Mouse (Mus musculus): ENCODE measurements at regions not wholly inside any gene's neighbourhood (a gene's known extent, or its start where the extent isn't known, plus 50 kb on each side); places are given as distances from the start of the nearest gene placed in this dataset.
"Not testable (repeated sequence)": the region's sequence is repeated elsewhere in the genome, so short reads cannot be mapped to it uniquely, and the experiment has no call there.

DNA sequence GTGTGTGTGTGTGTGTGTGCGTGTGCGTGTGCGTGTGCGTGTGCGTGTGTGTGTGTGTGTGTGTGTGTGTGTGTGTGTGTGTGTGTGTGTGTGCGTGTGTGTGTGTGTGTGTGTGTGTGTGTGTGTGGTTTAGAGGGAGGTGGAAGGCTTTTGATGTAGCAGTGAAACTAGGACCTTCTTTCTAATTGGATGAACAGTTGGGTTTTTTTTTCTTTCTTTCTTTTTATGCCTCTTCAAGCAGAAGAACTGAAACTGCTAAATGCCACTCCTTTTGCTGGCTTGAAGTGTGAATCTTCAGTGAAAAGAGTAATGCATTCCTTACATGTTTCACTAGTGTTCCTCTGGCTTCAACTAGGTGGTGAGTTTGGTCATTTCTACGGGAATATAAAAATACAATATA, 828.8 kb upstream of the Olfr1507 start:
- H3K27ac ChIP-seq (ENCODE audit: insufficient read depth, low read depth, low read length); H3K4me3 ChIP-seq (ENCODE audit: insufficient read depth, low read depth, low read length); H3K4me1 ChIP-seq (ENCODE audit: control insufficient read depth, insufficient read depth, low read length): not testable (repeated sequence)
- WGBS: no CpG with 5 or more reads among the region's 7 CpGs

DNA sequence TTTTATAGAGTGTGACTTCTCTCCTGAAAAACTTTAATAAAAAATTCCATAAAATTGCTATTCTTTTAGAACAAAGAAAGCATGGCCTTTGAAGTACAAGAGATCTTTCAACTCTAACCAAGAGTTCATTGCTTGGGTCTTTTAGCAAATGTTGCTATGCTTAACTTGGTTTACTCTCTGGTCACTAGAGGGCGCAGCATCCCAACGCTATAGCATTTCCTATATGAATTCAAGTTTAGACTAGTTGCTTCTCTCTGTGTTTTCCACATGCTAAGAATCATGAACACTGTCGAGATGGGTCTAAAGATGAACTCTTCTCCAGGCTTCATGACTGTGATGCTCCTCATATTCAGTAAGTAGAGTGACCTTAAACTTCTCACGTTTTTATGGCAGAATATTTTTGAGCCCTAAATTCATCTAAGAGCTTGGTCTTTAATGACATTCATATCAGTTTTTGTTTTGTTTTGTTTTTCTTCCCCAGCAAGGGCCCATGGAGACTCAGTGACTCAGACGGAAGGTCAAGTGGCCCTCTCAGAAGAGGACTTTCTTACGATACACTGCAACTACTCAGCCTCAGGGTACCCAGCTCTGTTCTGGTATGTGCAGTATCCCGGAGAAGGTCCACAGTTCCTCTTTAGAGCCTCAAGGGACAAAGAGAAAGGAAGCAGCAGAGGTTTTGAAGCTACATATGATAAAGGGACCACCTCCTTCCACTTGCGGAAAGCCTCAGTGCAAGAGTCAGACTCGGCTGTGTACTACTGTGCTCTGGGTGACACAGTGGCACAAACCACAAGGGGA, 823.2 kb upstream of the Olfr1507 start:
- no CpG with 5 or more reads among the region's 9 CpGs for WGBS
- not testable (repeated sequence) for H3K27ac ChIP-seq (ENCODE audit: insufficient read depth, low read depth, low read length); H3K4me3 ChIP-seq (ENCODE audit: insufficient read depth, low read depth, low read length); H3K4me1 ChIP-seq (ENCODE audit: control insufficient read depth, insufficient read depth, low read length)

DNA sequence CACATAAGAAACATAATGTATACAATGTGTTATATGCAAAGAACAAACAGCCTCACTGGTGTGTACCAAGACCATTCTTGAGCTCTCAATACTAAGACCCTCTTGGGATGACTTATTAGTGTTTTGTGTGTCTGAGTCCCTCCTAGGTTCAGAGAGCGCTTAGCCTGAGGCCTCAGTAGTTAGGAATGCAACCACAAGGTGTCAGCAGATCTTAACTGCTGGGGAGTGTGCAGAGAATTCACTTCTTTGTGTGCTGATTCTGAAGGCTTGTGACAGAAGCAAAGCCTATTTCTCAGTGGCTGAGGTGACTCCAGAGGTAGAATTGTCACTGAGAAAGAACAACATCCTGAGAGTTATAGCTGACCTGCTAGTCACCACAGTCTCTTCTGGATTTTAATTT, 816.9 kb upstream of the Olfr1507 start:
- H3K27ac ChIP-seq (ENCODE audit: insufficient read depth, low read depth, low read length); H3K4me3 ChIP-seq (ENCODE audit: insufficient read depth, low read depth, low read length); H3K4me1 ChIP-seq (ENCODE audit: control insufficient read depth, insufficient read depth, low read length): not testable (repeated sequence)
- 32% methylated on average over 1 of the region's 1 CpGs for WGBS

DNA sequence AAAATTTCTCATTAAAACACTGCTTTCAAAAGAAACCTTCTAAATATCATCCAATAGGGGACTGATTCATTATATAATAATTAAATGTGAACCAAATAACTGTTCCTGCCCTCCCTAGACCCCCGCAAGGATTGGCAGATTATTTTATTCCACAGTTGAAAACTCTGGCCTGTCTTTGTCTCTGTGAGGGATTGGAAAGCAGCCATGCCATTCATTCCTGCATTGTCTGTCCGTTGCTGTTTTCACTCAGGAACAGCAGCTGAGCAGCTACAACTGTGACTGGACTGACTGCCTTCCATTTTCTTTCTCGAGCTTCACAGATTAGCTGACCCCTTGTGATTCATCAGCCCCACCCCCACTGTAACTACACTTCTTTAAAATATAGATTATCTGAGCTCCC, 807.6 kb upstream of the Olfr1507 start:
- not testable (repeated sequence) for H3K4me1 ChIP-seq (ENCODE audit: control insufficient read depth, insufficient read depth, low read length); H3K4me3 ChIP-seq (ENCODE audit: insufficient read depth, low read depth, low read length); H3K27ac ChIP-seq (ENCODE audit: insufficient read depth, low read depth, low read length)
- no CpG with 5 or more reads among the region's 3 CpGs for WGBS

DNA sequence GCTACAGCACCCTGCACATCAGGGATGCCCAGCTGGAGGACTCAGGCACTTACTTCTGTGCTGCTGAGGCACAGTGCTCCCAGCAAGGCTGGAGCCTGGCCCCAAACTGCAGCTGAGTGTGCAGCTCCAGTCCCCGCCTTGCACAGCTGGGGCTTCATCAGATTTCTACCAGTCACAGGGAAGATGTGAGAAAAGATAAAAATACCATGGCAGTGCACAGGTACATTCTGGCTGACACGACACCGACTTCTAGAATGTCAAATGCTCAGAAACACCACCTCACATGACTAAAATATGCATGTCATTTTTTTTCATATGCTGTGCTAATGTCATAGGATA, 806.9 kb upstream of the Olfr1507 start:
- H3K4me3 ChIP-seq (ENCODE audit: insufficient read depth, low read depth, low read length); H3K27ac ChIP-seq (ENCODE audit: insufficient read depth, low read depth, low read length); H3K4me1 ChIP-seq (ENCODE audit: control insufficient read depth, insufficient read depth, low read length): not testable (repeated sequence)
- no CpG with 5 or more reads among the region's 3 CpGs for WGBS

DNA sequence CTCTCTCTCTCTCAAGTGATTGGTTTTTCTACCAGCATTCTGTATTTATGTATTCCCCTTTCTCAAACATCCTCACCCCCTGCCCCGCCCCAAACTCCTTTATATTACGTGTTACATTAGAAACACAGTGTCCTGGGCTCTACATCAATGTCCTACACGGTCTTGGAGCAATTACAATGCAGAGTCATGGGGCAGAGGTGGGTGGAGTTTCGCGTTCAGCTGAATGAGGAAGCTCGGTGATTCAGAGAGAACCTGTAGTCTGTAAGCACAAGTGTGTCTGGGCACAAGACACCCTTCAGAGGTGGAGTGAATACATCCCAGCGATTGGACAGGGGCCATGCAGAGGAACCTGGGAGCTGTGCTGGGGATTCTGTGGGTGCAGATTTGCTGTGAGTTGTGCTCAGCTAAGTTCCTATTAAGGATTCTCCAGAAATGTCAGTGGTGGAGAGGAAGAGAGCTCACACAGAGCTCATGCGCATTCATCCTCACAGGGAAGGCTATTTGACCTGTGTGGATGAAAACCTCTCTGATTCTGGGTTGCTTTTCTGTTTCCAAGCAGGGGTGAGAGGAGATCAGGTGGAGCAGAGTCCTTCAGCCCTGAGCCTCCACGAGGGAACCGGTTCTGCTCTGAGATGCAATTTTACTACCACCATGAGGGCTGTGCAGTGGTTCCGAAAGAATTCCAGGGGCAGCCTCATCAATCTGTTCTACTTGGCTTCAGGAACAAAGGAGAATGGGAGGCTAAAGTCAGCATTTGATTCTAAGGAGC, 806.4 kb upstream of the Olfr1507 start:
- no CpG with 5 or more reads among the region's 11 CpGs for WGBS
- not testable (repeated sequence) for H3K27ac ChIP-seq (ENCODE audit: insufficient read depth, low read depth, low read length); H3K4me3 ChIP-seq (ENCODE audit: insufficient read depth, low read depth, low read length); H3K4me1 ChIP-seq (ENCODE audit: control insufficient read depth, insufficient read depth, low read length)

DNA sequence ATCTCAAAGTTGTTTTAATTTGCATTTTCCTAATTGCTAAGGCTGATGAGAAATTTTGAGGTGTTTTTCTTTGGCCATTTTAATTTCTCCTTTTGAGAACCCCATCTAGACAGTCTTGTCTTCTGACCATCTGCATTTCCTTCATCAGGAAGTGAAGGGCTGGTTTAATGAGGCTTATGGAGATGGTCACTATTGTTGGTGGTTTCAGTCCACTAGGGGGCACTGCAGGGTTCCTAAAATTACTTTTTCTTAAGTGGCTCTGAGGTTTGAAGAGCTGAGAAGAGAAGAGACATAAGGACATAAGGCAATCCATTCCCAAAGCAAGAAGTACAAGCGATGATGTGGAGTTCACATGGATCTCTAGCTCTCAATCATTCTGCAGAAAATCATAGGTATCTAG, 805.6 kb upstream of the Olfr1507 start:
- H3K27ac ChIP-seq (ENCODE audit: insufficient read depth, low read depth, low read length); H3K4me1 ChIP-seq (ENCODE audit: control insufficient read depth, insufficient read depth, low read length); H3K4me3 ChIP-seq (ENCODE audit: insufficient read depth, low read depth, low read length): not testable (repeated sequence)
- 65% methylated on average over 1 of the region's 1 CpGs for WGBS

DNA sequence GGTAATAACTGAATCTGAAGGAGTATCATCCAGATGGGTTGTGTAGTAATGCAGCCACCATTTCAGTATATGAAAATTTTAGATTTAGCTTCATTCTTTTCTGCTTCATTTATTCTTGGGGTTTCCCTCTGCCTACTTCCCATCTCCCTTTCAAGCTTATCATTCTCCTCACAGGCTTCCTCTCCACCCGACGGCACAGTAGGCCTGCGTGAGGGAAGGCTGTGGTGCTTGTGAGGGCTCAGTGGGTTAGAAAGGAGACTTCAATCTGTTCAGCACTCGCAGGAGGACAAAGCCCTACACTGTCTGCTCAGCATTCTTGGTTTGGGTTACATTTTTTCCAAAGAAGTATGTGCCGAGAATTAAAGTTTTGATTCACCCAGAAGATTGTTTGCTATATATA, 804.2 kb upstream of the Olfr1507 start:
- not testable (repeated sequence) for H3K4me1 ChIP-seq (ENCODE audit: control insufficient read depth, insufficient read depth, low read length); H3K27ac ChIP-seq (ENCODE audit: insufficient read depth, low read depth, low read length); H3K4me3 ChIP-seq (ENCODE audit: insufficient read depth, low read depth, low read length)
- WGBS: no CpG with 5 or more reads among the region's 5 CpGs

DNA sequence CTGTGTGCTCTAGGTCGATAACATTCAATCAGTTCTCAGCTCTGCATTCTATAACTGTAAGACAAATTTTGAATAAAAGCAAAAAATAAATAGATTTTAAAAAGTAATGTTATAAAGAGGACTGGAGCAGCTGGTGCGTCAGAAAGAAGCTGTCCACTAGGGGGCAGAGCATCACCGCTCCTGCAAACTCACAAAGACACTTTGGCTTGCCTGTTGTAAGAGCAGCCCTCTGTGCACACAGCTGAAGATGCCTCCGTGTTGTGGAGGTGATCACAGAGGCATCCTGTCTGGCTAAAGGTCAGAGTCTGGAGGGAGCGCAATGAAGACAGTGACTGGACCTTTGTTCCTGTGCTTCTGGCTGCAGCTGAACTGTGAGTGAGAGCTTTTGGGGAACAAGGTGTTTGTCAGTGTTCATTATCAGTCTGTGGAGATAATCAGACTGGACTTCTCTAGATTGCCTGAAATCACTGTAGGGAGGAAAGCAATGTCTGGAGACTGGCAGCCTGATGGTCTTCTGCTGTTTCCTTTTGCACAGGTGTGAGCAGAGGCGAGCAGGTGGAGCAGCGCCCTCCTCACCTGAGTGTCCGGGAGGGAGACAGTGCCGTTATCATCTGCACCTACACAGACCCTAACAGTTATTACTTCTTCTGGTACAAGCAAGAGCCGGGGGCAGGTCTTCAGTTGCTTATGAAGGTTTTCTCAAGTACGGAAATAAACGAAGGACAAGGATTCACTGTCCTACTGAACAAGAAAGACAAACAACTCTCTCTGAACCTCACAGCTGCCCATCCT, 788.0 kb upstream of the Olfr1507 start:
- no CpG with 5 or more reads among the region's 12 CpGs for WGBS
- not testable (repeated sequence) for H3K4me1 ChIP-seq (ENCODE audit: control insufficient read depth, insufficient read depth, low read length); H3K4me3 ChIP-seq (ENCODE audit: insufficient read depth, low read depth, low read length); H3K27ac ChIP-seq (ENCODE audit: insufficient read depth, low read depth, low read length)

DNA sequence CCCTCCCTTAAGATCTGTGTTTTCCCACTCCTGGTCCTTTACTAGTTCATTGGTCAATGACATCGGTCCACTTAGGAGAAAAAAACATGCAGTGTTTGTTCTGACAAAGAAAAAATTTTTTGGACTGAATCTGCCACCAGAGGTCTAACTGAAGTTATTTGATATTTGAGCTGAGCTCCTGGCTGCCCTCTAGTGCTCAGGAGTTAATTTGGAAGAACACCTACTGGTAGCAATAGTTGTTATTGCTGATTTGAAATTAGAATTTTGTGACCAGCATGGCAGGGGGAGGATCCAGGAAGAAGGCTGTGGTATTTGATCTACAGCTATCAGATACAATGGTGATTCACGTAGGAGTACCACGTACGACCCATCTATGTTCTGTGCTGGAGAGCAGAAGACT, 777.7 kb upstream of the Olfr1507 start:
- not testable (repeated sequence) for H3K4me1 ChIP-seq (ENCODE audit: control insufficient read depth, insufficient read depth, low read length); H3K27ac ChIP-seq (ENCODE audit: insufficient read depth, low read depth, low read length); H3K4me3 ChIP-seq (ENCODE audit: insufficient read depth, low read depth, low read length)
- 82% methylated on average over 3 of the region's 4 CpGs for WGBS

DNA sequence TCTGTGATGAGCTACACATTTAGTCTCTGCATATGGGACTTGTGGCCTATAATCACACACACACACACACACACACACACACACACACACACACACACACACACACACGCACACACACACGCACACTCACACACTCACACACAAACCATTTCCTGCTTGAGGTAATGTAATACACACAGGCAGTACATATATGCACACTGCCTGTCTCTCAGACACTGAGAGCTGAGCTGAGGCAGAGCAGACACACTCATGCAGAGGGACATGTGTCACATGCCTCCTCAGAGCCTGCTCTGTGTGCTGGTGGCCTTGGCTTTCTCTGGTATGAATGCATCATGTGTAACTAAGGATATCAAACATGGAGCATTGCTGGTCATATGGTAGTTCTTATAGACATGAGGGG, 772.1 kb upstream of the Olfr1507 start:
- H3K4me1 ChIP-seq (ENCODE audit: control insufficient read depth, insufficient read depth, low read length): not testable (repeated sequence)
- 76% methylated on average over 2 of the region's 2 CpGs for WGBS

DNA sequence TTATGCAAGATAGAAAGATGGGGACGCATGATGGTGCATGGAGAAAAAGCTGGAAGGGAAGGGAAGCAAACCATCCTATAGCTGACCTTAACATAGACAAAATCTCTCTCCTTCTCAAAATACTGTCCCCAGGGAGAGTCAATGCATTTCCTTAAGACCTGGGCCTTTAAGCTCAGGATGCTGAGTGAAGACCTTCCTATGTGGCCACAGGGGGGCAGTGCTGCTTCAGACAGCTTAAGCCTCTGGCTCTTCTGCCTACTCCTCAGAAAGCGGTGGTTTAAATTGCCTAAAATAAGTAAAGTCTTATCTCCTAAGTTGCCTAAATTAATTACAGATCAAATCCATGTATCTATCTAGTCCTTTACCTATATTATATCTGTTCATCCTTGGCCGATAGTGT, 760.4 kb upstream of the Olfr1507 start:
- not testable (repeated sequence) for H3K4me3 ChIP-seq (ENCODE audit: insufficient read depth, low read depth, low read length); H3K27ac ChIP-seq (ENCODE audit: insufficient read depth, low read depth, low read length); H3K4me1 ChIP-seq (ENCODE audit: control insufficient read depth, insufficient read depth, low read length)
- WGBS: no CpG with 5 or more reads among the region's 3 CpGs

More for the DNA sequence above, 772.1 kb upstream of the Olfr1507 start:
- H3K4me3 ChIP-seq (ENCODE audit: insufficient read depth, low read depth, low read length); H3K27ac ChIP-seq (ENCODE audit: insufficient read depth, low read depth, low read length): not testable (repeated sequence)

DNA sequence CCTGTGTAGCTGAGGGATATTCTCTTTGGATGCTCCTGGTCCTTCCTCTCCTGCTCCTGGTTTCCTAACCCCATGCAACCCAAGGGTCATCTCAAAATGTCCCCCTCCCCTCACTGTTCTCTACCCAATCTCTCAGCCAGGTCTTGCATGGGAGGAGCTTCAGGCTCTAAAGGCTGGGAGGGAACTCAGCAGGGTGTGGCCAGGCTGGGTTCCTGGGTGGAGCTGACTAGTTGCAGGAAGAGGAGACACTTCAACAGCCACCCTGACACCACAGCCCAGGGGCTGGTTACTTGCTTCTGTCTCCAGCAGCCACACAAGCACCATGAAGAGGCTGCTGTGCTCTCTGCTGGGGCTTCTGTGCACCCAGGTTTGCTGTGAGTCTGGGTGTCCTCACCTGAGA, 757.9 kb upstream of the Olfr1507 start:
- not testable (repeated sequence) for H3K4me3 ChIP-seq (ENCODE audit: insufficient read depth, low read depth, low read length); H3K4me1 ChIP-seq (ENCODE audit: control insufficient read depth, insufficient read depth, low read length); H3K27ac ChIP-seq (ENCODE audit: insufficient read depth, low read depth, low read length)

DNA sequence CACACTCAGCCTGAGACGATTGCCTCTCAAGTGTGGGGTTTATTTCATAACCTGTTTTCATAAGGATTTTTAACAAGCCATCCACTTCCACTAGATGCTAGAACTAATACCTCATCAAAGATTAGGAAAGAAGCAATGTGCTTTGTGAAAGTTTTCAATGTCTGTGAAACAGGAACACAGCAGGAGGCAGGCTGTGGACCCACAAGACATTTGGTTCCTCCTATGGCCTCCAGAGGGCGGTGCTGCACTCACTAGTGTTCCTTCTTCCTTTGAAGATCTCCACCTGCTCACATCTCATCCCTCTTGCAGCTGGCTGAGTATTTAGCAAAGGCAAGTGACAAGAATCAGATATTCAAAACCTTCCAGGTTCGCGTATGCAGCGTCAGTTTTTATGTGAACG, 735.6 kb upstream of the Olfr1507 start:
- H3K27ac ChIP-seq (ENCODE audit: insufficient read depth, low read depth, low read length); H3K4me1 ChIP-seq (ENCODE audit: control insufficient read depth, insufficient read depth, low read length); H3K4me3 ChIP-seq (ENCODE audit: insufficient read depth, low read depth, low read length): not testable (repeated sequence)
- WGBS: no CpG with 5 or more reads among the region's 6 CpGs

Data from olfactory bulb, adult 2 months (tissue).